Mouse (Mus musculus) ovary, adult 18-20 months (tissue): Measurements from ENCODE around the gene Tpst2.
A peak's percentile ranks its signal among the peaks of the same experiment; 100 is the strongest.

ENCODE experiments used
- DNase-seq: peaks from one replicate; pipeline ENCODE4 v3.0.0; 2022; ENCODE audit warnings: low spot score, mixed read lengths

Gene Tpst2

DNA sequence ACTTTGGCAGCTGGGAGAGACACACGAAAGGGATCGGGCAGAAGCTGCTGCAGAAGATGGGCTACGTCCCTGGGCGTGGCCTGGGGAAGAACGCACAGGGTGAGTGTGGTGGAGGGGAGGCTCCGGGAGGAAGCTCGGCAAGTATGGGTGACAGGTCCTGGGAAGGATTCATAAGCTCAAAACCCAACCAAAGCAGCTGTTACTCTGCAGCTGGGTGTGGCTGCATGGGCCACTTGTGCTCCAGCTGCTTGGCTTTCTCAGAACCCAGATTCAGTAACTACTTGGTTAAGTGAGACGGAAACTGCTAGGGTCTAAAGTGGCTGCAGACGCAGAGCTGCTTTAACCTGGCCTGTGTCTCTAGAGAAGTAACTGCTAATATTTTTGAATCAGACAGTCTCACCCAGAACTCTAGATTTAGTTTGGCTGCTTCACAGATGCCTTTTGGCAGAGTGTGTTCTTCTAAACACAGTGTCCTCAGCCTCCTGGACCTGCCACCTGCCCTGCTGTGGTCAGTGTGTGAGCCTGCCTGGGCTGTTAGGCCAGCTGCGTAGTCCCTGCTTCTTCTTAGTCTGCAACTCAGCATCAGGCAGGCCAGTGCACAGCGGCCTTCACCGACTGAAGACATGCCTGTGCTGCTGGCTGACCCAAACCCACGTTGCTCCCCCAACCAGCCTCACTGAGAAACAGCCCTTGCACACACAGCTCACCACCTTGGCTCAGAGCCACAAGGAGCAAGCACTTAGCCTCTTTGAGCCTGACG is 53.5 kb downstream of the Tpst2 start:
- DNase-seq, result no peak

DNA sequence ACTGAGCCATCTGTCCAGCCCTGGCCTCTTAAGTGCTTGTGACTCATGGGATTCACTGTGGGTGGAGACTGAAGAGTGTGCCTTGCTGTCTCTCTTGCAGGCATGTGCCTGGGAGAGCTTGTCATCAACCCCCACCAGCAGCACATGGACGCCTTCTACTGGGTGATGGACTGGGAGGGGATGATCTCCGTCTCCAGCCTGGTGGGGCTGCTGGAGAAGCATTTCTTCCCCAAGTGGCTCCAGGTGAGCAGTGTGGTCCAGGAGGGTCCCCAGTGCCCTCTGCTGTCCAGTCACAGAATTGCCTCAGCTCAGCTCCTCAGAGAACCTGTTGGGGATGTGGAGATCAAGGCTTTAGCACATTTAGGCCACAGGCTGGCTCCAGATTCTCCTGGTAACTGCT is 59.0 kb downstream of the Tpst2 start:
- DNase-seq, result no peak

- DNase-seq, result no peak
Observed at GRCm38 (mm10) chr5:112337004-112337403, 60.5 kb downstream of the Tpst2 start.

DNA sequence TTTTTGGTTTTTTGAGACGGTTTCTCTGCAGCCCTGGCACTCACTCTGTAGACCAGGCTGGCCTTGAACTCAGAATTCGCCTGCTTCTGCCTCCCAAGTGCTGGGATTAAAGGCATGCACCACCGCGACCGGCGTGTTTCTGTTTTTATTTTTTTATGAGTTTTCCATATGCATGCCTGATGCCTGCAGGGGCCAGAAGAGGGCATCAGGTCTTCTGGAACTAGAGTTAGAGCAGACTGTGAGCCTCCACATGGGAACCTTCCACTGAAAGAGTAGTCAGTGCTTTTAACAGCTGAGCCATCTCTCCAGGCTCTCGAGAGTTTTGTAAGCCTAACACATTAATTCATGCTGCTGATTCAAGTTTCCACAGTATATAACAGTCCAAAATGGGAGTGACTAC is 62.7 kb downstream of the Tpst2 start:
- DNase-seq, result no peak

GRCm38 (mm10) chr5:112342463-112343204 is 66.1 kb downstream of the Tpst2 start, which contains the start of the genes Srrd and Hps4:
Gene Srrd, minus strand, starts transcription at chr5:112343040.
Gene Hps4, plus strand, starts transcription at chr5:112343083.
- DNase-seq, result peak; percentile 65

- no peak for DNase-seq
Observed at GRCm38 (mm10) chr5:112343205-112343595, 66.7 kb downstream of the Tpst2 start.

DNA sequence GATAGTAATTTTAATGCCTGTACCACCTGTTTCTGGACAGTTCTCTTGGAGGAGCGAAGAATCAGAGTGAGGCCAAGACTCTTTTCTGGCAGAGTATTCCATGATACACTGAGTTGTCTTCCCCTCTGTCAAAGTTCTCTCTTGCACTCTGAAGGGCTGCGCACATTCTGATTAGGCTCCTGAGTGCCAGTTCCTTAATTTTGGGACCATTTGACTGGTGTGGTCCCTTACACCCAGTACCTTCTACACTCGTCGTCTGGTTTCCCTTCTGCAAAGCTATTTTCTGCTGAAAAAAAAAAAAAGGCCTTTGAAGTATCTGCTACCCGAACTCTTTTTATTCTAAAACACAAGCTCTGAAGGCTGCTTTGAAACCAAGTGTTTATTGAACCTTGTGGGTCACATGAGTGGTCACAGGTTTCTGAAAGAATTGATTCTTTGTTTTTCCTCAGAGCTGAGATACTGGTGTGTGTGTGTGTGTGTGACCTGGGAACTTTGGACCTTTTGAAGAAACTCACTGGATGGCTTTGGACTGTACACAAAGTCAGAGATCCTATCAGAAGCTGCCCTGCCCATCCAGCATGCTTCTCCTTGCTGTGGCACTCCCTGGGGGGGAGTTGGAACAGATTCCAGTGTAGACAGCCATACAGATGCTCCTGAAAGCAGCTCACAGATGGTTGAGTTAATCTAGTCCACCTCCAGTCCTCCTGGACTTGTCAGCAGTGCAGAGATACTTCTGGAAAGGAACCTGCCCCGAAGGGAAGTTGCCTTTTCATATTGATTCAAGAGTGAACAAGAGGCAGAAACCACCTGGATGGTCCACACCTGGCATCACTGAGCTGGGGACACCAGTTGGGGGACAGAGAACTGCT is 67.8 kb downstream of the Tpst2 start:
- DNase-seq, result no peak

DNA sequence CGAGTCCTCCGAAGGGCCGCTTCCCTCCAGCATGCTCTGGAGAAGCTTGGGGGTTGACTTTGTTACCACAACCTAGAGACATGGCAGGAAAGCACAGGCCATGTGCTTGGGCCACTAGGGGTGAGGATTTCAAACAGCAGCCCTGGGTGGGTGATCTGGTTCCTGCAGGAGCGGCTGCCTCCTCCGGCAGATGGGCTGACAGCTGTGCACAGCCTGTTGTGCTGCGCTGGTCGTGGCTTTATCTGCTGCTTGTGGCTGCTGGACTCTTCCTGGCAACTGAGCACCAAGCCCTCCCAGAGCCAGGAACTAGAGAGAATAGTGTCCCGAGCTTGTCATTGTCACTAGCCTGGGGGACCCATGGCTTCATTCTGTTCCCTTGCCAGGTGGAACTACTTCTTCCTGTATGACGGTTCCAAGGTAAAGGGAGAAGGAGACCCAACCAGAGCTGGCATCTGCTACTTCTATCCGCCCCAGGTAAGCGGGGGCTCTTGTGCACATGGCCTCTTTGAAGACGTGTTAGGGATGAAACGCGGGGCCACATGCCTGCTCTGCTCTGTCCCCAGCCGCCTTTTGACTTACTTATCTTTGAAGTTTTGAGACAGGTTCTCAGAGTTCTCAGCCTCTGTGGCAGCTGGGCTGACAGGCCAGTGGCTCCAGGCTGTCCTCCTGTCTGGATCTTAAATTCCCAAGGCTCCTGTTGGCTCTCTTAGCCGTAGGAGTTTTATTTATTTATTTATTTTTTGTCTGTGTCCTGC is 69.9 kb downstream of the Tpst2 start:
- DNase-seq, result no peak

- no peak for DNase-seq
Observed at GRCm38 (mm10) chr5:112349169-112349568, 72.7 kb downstream of the Tpst2 start.

DNA sequence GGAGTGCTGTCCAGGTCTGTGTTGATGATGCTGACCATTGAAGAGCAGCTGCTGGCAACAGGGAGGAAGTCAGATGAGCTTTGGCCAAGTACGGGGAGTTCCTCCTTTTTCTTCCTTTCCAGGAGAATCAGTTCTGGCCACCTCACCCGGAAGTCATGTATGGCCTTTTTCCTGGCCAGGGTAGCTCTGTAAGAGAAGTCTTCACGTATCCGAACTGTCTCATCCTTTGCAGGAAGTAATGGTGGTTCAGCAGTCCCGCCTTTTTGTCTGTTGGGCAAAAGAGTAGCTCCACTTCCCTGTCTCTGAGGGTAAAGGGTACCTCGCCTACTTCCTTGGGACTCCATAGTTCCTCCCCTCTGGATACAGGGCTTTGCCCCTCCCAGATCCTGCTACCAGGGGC is 79.0 kb downstream of the Tpst2 start:
- no peak for DNase-seq

DNA sequence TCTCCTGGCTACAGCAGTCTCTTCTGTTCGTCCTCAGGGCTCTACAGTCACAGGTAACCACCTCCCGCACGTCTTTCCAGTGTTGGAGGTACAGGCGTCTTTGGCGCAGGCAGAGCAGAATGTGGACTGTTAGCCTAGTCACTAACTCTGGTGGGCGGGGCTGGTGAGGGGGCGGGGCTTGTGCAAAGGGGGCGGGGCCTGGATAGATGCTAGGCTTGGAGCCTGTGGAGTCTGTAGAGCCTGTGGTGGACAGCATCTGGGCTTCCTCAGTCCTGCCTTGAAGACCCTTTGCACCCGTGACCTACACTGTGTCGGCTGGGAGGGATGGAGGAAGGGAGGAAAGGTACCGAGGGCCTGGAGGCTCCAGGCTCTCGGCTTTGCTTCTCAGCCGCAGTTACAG is 79.4 kb downstream of the Tpst2 start, which contains the start of gene Gm6583:
TSS of gene Gm6583 (minus strand) at position 124 of the 400 bp plus-strand sequence.
- DNase-seq, result no peak

DNA sequence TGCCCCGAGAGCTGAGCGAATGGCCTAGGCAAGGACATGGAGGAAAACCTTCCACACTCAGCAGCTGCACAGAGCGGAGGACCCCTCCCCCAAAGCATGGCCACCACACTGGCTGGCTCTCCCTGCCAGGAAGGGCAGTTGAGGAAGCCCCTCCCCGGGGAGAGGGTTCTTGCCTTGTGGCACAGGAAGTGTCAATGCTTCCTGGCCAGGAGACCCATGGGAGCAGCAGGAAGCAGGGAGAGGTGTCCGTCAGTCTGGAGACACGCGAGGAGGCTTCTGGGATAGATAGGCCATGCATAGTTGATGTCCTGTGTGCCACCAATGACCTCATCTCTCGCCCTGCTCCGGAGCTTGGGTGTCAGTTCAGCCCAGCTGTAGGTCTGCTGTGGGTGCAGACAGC is 79.8 kb downstream of the Tpst2 start:
- DNase-seq, result no peak

DNA sequence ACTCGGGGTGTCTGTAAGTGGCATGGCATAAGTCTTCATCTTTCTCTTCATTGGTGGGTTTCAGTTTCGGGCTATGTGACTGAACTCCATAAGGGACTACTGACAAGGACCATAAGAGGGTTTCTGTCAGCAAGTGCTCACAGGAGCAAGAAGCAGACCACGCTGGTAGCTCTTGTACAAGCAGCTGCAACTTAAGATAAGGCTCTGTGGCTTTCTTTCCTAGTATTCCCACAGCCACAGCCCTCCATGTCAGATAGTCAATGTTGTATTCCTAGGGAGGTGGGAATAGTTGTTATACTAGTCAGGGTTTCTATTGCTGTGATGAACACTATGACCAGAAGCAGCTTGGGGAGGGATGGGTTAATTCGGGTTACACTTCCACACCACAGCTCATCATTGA is 83.0 kb downstream of the Tpst2 start:
- no peak for DNase-seq

- no peak for DNase-seq
Observed at GRCm38 (mm10) chr5:112360077-112360476, 83.6 kb downstream of the Tpst2 start.

GRCm38 (mm10) chr5:112364184-112364797 is 87.8 kb downstream of the Tpst2 start:
- no peak for DNase-seq
